Mouse (Mus musculus) brain, embryonic 14.5 days (tissue): ENCODE measurements around the gene Tssk6.

Source experiments
- CTCF ChIP-seq: fragments of 200-500 bp; IDR thresholded peaks from 2 replicates; pipeline ENCODE4 v1.5.1; 2012; ENCODE audit warnings: inconsistent platforms, mild to moderate bottlenecking, moderate library complexity, borderline replicate concordance; ENCODE audit not compliant: insufficient read depth, insufficient read length; ENCODE audit errors: extremely low read depth
- POLR2A ChIP-seq: fragments of 200-500 bp; IDR thresholded peaks from 2 replicates; pipeline ENCODE4 v1.6.1; 2012; ENCODE audit warnings: mild to moderate bottlenecking, inconsistent platforms, borderline replicate concordance; ENCODE audit not compliant: poor library complexity, insufficient read depth, insufficient read length, severe bottlenecking; ENCODE audit errors: extremely low read depth

- TF ChIP-seq CTCF (no peak), POLR2A (no peak)
These were observed 48.1 kb upstream of the Tssk6 start for GRCm38 (mm10) chr8:69853869-69854268.
